Mouse (Mus musculus): ENCODE results near the gene Gap43. TPM values are rescaled to one million over a fixed set of nuclear protein-coding genes. Genes with fewer than 3 reads are reported as not detected.
"Not testable (repeated sequence)": the region's sequence is repeated elsewhere in the genome, so short reads cannot be mapped to it uniquely, and the experiment has no call there.

Gap43 gene
- polyA plus RNA-seq, 1 experiment from 2014 or later: 14.8 TPM

DNA sequence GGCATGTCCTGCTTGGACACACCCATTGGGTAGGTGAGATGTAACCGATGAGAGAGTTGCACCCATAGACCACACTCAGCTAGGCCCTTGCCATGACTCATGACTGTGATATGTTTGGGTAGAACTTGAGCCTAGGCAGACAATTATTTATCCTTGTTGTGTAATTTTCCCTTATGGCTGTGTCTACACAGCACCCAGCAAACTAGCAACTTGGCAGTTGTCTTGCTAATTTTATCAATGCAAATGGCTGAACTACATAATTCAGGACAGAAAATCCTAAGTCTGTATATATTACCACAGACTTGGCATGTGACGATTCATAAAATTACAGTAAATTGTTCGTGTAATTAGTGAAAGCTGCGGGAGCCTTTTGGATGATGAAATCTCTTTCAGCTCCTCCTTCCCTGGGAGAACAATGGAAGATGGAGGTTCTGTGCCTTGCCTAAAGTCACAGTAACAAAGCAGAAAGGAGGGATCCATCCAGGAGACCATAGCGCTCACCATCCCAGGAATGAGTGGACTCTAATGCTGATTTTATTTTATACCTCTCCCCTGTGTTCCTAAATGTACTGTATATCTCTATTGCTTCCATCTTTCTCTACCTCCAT lies 77.4 kb downstream of the Gap43 start:
- DNase-seq: no peak
- Histone ChIP-seq H3K9ac (no peak overlapping the region), H3K27me3 (ENCODE audit: insufficient read depth, low read length) (no peaks in the 10 kb centered on the region), H3K4me1 (ENCODE audit: insufficient read depth) (no peaks in the 10 kb centered on the region), H3K4me3 (ENCODE audit: low read depth, low read length) (no peak overlapping the region), H3K27ac (ENCODE audit: low read depth) (no peak overlapping the region), H3K9me3 (ENCODE audit: low read depth, low read length) (no peaks in the 10 kb centered on the region), H3K36me3 (ENCODE audit: insufficient read depth) (no peaks in the 10 kb centered on the region), H3K4me2 (no peak overlapping the region)
- no peak for ATAC-seq (ENCODE audit: insufficient read depth)
- TF ChIP-seq CTCF (IDR thresholded peaks at IDR 0.05; ENCODE audit: low read depth): no peak
- 88% methylated on average over 5 of the region's 5 CpGs for WGBS

DNA sequence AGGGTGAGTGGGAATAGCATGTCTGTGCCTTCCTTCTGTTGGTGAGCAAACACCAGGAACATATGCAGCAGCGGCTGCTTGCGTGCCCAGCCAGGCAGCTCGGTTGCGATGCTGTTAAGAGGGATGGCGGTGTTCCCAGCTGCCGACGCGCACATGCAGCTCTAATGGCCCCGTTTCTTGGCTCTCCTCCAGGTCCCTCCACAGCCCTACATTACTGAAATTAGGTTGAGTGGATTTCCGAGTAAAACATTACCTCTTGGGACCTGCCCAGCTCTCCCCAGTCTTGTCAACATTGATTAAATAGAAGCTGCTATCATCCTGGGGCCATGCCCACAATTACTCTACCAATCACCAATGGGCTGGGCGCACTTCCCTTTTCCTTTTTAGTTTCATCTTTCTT lies 84.8 kb downstream of the Gap43 start:
- Histone ChIP-seq H3K9me3 (ENCODE audit: low read depth, low read length) (no peaks in the 10 kb centered on the region), H3K27ac (ENCODE audit: low read depth) (no peak overlapping the region), H3K27me3 (ENCODE audit: insufficient read depth, low read length) (no peaks in the 10 kb centered on the region), H3K4me2 (no peak overlapping the region), H3K4me3 (ENCODE audit: low read depth, low read length) (no peak overlapping the region), H3K36me3 (ENCODE audit: insufficient read depth) (no peaks in the 10 kb centered on the region), H3K4me1 (ENCODE audit: insufficient read depth) (no peaks in the 10 kb centered on the region), H3K9ac (no peak overlapping the region)
- peak; percentile 49 for DNase-seq
- 75% methylated on average over 11 of the region's 11 CpGs for WGBS
- no peak for ATAC-seq (ENCODE audit: insufficient read depth)
- TF ChIP-seq CTCF (IDR thresholded peaks at IDR 0.05; ENCODE audit: low read depth): no peak

DNA sequence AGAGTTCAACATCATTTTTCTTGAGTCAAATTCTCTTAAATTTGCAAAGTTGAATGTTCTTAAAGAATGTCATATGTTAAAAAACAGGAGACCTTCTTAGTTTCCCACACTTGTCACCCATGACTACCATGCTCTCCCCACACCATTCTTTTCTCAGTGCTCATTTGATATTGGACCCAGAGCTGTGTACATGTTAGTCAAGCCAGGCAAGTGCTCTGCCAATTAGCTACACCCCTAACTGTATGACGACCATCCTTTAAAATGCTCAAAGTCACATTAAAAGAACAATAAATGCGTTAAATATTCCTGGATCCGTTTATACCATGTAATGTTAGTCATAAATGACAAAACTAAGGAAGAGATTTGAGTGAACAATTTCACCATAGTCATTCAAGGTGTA lies 85.2 kb downstream of the Gap43 start:
- Histone ChIP-seq H3K4me1 (ENCODE audit: insufficient read depth) (no peaks in the 10 kb centered on the region), H3K9ac (no peak overlapping the region), H3K36me3 (ENCODE audit: insufficient read depth) (no peaks in the 10 kb centered on the region), H3K9me3 (ENCODE audit: low read depth, low read length) (no peaks in the 10 kb centered on the region), H3K4me3 (ENCODE audit: low read depth, low read length) (no peak overlapping the region), H3K27ac (ENCODE audit: low read depth) (no peak overlapping the region), H3K27me3 (ENCODE audit: insufficient read depth, low read length) (no peaks in the 10 kb centered on the region), H3K4me2 (no peak overlapping the region)
- DNase-seq (no peak), ATAC-seq (ENCODE audit: insufficient read depth) (no peak)
- no peak for TF ChIP-seq CTCF (IDR thresholded peaks at IDR 0.05; ENCODE audit: low read depth)
- 68% methylated on average over 3 of the region's 3 CpGs for WGBS

DNA sequence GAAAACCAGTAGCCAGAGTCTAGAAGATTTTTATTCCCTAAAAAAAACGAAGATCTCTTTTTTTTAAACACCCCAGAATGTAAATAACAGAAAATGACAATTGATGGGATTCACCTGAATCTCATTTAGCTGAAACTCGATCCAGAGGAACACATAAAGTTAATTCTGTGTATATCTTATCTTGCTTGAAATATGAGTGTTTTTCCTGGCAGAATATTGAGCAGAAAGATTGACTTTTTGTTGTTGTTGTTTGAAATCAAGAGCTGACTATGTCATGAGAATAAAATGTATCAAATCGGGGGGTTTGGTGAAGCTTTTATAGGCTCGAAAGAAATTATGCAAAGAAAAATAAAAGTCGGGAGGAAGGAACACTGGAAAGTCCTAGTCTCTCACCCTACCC lies 88.2 kb downstream of the Gap43 start:
- H3K4me3 ChIP-seq (ENCODE audit: low read depth, low read length): no peak overlapping the region
- H3K27ac ChIP-seq (ENCODE audit: low read depth): no peak overlapping the region
- no peak overlapping the region for H3K9ac ChIP-seq
- H3K27me3 ChIP-seq (ENCODE audit: insufficient read depth, low read length): no peaks in the 10 kb centered on the region
- DNase-seq: no peak
- H3K36me3 ChIP-seq (ENCODE audit: insufficient read depth): no peaks in the 10 kb centered on the region
- H3K4me2 ChIP-seq: no peak overlapping the region
- no peaks in the 10 kb centered on the region for H3K4me1 ChIP-seq (ENCODE audit: insufficient read depth)
- 57% methylated on average over 5 of the region's 5 CpGs for WGBS
- H3K9me3 ChIP-seq (ENCODE audit: low read depth, low read length): no peaks in the 10 kb centered on the region
- no peak for TF ChIP-seq CTCF (IDR thresholded peaks at IDR 0.05; ENCODE audit: low read depth)
- no peak for ATAC-seq (ENCODE audit: insufficient read depth)

DNA sequence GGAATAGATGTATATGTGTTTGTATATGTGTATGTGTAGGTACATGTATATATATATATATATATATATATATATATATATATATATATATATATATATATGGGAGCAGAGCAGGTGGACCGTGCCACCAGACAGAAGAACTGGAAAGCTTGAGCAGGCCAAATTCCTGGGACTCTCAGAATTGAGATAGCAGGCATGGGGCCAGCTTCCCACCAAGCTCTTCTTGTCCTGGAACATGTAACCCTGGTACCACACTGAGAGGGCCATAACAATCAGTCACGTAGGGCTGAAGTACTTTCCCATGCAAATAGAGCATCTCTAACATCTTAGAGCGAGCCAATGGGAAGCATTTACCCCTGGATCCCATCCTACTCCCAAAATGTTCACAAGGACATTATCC lies 96.3 kb downstream of the Gap43 start:
- not testable (repeated sequence) for H3K27ac ChIP-seq (ENCODE audit: low read depth); H3K9me3 ChIP-seq (ENCODE audit: low read depth, low read length); H3K4me2 ChIP-seq; ATAC-seq (ENCODE audit: insufficient read depth); H3K9ac ChIP-seq; H3K4me3 ChIP-seq (ENCODE audit: low read depth, low read length); H3K36me3 ChIP-seq (ENCODE audit: insufficient read depth); H3K4me1 ChIP-seq (ENCODE audit: insufficient read depth); H3K27me3 ChIP-seq (ENCODE audit: insufficient read depth, low read length); DNase-seq
- WGBS: 74% methylated on average over 3 of the region's 3 CpGs

DNA sequence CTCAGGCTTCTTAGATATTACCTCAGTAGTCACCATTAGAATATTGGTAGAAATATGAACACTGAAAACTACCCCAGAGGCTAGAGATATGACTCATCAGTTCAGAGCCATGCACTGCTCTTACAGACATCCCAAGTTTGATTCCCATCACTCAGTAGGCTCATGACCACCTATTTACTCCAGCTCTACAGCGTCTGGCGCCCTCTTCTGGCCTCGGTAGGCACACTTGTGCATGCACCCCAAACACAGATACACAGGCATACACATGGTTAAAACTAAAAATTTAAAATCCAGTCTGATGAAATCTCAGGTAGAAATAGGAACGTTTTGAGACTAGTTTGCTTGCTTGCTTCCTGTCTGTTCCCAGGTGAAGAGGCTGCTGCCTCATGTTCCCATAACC lies 109.1 kb downstream of the Gap43 start:
- Histone ChIP-seq H3K4me2 (no peak overlapping the region), H3K9ac (no peak overlapping the region), H3K36me3 (ENCODE audit: insufficient read depth) (no peaks in the 10 kb centered on the region), H3K4me1 (ENCODE audit: insufficient read depth) (no peaks in the 10 kb centered on the region), H3K9me3 (ENCODE audit: low read depth, low read length) (no peaks in the 10 kb centered on the region), H3K27me3 (ENCODE audit: insufficient read depth, low read length) (no peaks in the 10 kb centered on the region), H3K27ac (ENCODE audit: low read depth) (no peak overlapping the region), H3K4me3 (ENCODE audit: low read depth, low read length) (no peak overlapping the region)
- TF ChIP-seq CTCF (IDR thresholded peaks at IDR 0.05; ENCODE audit: low read depth): no peak
- DNase-seq: no peak
- no peak for ATAC-seq (ENCODE audit: insufficient read depth)
- WGBS: 60% methylated on average over 4 of the region's 4 CpGs

Small RNA genes within 50 kb of the gene (microRNA-seq; reads per million reads assigned to microRNA genes)
- gene Mir6540 (ENCODE audit: borderline number of aligned reads): 4.5 reads per million, percentile 16 among the genes with 10 or more reads in this experiment
